Mouse (Mus musculus): ENCODE data around the gene Zdhhc3.

Zdhhc3 gene

DNA sequence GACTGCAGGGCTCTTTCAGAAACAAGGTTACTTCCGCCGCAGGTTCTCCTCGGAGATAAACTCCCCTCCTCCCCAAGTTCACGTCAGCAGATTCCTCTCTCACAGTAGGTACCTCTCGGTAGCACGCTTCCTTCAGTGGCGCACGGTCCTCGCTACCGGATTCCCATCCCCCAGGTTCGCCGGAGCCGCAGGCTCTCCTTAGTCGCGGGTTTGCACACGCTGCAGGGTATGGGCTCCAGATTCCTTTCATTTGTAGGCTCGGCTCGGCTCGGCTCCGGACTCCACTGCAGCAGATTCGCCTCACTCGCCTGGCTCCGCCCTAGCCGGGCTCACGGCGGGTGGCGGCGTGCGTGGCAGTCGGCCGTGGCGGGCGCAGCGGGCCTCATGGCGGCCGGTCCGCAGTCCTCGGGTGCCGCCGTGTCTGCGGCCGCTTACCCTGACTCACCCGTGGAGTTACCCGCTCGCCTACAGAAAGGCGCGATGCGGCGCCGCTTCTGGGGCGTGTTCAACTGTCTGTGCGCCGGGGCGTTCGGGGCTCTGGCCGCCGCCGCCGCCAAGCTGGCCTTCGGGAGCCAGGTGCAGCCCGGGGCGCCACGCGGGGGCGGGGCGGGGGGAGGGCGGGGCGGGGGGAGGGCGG is 91.9 kb downstream of the Zdhhc3 start, which contains the start of gene Tmem42:
Gene Tmem42, plus strand, starts transcription at position 332 of the 637 bp plus-strand sequence.
- DNase-seq (ENCODE audit: low read depth, low spot score): peak; percentile 69
